Mouse (Mus musculus) left cerebral cortex, postnatal 4 days (tissue): ENCODE measurements around the gene Txlnb. TPM values are rescaled to one million over a fixed set of nuclear protein-coding genes. Genes with fewer than 3 reads are reported as not detected.
"Not testable (repeated sequence)": the region's sequence is repeated elsewhere in the genome, so short reads cannot be mapped to it uniquely, and the experiment has no call there.

Experiments used
- DNase-seq: peaks from one replicate; pipeline ENCODE4 v3.0.0-alpha.2; 2022
- intact Hi-C: fragments of 180-260 bp; cut with DNase I; formaldehyde crosslinking; loops from one replicate; pipeline ENCODE4 v1.15.1; 2025
- total RNA-seq, 2 experiments: library from RNA; stranded (reverse); gene quantifications; 2 replicates each; pipeline ENCODE4 v1.2.3; 2021

Txlnb gene
- under 1 TPM; 0.22 to 0.42 TPM for total RNA-seq

DNA sequence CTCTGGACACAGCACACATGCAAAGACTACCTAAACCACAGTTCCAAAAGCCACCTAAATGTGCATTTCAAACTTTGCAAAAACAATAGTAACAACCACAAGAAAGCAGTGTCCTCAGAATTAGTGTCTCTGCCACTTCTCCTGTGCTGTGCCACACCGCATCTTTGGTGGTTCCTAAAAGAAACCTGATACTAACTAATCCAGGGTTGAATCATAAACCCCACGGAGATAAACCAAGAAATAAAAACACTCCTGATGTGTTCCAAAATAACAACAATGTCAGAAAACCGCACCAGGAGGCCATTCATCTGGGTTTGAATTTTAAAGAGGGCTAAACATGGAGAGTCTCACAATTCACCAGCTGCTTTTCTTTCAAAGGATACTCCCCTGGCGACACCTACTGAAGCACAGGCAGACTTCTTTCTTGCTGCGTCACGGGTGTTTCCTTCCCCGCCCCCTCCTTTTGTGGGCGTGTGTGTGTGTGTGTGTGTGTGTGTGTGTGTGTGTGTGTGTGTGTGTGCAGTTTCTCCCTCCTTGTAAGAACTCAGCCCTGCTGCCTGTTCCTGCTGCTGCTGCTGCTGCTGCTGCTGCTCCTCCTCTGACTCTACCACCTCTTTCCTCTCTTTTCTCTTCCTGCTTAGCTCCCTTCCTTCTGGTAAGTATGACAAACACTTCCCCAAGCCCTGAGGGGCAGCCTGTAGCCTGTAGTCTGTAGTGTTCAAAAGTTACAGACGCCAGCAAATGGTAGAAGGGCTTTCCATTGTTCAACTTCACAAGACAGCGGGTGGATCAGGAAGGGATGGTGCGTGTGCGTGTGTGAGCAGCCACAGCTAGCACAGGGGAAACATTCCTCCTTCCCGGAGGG, at the start of gene Txlnb:
Gene Txlnb (plus strand): TSS at position 460 of the 865 bp plus-strand sequence.
- intact Hi-C loops, result no loop called here
- peak; percentile 17 for DNase-seq

DNA sequence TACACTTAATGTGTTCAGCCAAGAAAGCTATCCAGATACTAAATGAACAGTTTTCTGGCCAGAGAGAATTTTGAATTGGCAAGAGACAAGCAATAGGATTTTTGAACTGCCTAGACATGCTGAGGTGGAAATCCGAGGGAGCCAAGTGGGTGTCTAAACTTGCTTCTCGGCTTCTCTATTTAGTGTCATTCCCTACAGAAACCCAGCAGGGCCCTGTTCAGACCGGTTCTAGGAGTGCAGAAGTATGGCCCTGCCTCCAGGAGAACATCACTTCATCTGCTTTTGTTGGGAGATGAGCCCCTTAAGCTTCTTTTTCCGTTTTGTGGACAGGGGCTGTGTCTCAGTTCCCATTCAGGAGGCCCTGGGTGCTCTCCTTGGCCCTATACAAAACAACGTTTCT, 43.5 kb upstream of the Txlnb start:
- intact Hi-C loops, result no loop called here

DNA sequence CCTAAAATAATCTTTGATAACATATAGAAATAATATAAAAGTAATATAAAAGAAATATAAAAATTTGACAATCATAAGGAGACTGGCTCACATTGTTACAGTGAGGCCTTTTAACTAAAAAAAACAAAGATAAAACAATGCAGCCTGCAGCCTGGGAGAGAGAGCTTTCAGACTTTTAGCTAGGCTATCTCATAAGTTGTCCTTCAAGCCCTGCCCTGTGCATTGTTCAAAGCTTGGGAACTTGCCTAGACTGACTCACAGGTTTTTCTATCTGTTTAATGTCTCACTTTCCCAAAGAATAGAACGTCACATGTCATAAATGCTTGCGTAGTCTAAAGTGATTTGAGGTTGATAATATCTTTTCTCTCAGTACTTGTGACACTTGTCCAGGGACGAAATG, 36.3 kb upstream of the Txlnb start:
- intact Hi-C loops, result no loop called here
- no peak for DNase-seq

More for the DNA sequence above, 43.5 kb upstream of the Txlnb start:
- no peak for DNase-seq

DNA sequence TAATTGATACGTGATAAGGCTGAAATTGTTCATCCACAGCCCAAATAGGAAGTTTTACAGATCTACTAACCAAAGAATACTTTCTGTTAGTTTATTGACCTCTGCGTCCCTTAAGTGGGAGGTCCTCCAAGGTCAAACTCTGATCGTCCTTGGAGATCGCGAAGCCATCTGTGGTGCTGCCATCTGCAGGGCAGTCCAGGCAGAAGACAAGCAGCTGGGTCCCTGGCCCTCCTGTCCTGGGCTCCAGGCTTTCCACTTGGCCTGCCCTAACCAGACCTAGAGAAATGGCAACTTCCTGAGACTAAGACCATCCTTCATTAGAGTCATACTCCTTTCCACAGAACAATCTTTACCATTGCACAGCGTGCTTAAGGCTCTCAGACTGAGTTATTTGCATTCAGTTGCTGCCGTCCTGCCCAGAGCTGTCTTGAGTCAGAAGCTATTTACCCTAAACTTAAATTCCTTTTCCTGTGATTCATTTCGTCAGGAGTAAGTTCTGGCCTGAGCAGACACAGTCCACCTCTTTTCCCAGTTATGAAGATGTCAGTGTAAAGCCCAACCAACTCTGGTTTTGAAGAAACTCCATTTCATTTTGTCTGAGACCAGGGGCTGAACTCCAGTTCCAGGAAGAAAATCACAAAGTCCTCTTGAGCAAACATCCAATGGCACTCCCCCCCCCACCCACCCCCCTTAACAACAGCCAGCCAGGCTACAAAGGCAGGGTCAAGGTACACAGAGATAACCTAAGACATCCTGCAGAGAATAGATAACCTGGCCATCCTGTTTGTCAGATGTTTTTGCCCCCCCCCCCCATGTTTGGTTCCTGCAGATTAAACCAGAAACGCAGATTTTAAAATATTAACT, 35.0 kb upstream of the Txlnb start:
- intact Hi-C loops, result no loop called here
- no peak for DNase-seq

DNA sequence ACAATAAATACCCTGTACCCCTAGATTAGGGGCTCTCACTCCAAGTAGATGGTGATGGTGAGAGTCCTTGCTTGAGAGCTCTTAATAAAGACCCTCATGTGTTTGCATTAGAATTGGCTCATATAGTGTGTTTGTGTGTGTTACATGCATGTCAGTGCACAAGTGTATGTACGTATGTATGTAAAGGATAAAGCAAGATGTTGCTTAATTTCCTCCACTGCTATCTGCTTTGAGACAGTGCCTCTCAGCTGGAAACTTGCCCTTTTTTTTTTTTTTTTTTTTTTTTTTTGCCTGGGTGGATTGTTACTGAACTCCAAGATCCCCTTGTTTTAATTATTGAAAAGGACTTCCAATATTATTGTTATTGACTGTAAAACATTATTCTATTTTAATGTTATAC, 34.4 kb upstream of the Txlnb start:
- no peak for DNase-seq
- intact Hi-C loops, result no loop called here

DNA sequence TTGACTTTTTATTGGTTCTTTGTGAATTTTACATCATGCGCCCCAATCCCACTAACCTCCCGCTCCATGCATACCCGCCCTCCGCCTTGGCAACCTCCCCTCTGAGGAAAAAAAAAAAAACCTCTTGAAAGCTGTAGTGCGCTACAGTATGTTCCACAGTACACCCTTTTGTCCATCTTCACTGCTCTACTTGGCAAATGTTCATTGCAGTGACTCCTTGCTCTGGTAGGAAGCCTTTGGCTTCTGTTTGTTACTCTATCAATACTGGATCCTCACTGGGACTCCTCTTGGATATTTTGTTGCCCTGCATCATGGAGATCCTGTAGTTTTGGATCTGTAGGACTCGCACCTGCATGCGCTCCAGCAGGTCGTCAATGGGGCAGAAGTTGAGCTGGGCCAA, 33.1 kb upstream of the Txlnb start:
- intact Hi-C loops, result no loop called here
- no peak for DNase-seq

DNA sequence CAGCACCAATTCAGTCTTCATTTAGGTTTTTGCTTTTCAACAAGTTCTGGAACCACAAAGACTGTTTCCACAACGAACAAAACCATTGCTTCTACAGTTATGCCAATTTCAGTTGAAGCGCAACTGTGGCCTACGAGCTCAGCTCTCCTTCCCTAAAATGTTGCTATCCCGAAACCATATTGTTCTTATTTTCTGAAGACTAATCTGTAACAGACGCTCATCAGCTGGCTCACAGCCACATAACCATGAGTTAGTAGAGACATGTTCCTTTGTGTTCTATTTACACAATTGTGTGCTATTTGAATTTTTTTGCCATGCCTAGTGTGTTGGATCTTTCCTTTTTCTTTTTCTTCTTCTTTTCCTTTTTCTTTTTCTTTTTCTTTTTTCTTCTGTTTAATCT, 26.2 kb upstream of the Txlnb start:
- DNase-seq, result no peak
- intact Hi-C loops, result no loop called here

DNA sequence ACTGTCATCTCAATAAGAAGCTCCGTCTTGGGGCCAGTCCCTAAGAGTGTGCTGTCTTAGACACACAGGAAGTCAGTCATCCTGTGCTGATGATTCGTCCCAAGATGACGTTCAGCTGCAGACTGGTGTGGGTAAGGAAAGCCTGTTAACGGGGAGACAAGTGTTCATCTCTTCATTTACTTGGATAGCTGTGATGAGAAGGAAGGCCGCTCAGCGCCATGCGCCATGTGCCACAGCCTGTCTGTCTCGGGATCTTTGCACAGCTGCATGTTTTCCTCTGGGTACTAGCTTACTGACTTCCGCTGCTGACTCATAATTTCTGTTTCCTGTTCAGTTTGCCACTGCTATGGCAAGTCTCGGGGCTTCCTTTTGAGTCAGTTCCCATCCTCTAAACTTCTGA, 23.7 kb upstream of the Txlnb start:
- DNase-seq, result no peak
- intact Hi-C loops, result no loop called here

DNA sequence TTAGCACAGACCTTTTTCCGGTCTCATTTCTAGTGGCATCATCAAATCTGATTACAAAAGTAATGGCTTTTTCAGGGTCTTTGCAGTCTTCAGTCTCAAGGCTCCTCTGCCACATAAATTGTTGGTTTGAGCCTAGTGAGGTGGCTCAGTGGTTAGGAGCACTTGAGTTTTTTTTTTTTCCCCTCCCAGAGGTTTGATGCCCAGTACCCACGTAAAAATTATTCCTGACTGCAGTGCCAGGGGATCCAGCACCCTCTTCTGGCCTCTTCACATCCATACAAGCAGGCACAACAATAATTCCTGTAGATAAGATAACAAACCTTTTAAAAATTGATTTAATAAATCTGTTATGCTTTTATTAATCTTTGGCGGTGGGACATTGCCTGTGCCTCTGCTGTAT, 21.7 kb upstream of the Txlnb start:
- intact Hi-C loops, result no loop called here
- DNase-seq, result no peak

DNA sequence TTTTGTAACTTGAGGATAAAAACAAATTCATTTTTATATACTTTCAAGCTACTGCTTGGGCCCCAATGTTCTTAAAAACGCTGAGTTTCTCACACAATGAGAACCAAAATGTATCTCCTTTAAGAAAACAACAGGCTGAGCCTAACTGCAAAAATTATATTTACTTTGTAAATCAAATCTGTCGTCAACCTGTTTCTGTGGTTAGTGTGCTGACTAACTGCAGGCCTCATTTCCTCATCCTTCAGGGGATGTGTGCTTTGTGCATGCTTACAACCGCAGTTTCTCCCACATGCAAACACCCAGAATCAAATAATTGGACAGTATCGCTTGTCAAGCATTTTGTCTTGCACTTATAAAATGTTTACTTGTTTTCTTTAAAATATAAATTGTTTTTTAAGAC, 20.9 kb upstream of the Txlnb start:
- DNase-seq, result no peak
- intact Hi-C loops, result no loop called here

DNA sequence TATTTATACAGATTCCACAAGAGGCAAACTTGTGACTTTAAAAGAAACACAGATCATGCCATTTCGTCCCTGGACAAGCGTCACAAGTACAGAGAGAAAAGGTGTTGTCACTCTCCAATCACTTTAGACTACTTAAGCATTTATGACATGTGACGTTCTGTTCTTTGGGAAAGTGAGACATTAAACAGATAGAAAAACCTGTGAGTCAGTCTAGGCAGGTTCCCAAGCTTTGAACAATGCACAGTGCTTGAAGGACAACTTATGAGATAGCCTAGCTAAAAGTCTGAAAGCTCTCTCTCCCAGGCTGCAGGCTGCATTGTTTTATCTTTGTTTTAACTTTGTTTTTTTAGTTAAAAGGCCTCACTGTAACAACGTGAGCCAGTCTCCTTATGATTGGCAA, 19.3 kb upstream of the Txlnb start:
- DNase-seq, intact Hi-C loops: not testable (repeated sequence)

DNA sequence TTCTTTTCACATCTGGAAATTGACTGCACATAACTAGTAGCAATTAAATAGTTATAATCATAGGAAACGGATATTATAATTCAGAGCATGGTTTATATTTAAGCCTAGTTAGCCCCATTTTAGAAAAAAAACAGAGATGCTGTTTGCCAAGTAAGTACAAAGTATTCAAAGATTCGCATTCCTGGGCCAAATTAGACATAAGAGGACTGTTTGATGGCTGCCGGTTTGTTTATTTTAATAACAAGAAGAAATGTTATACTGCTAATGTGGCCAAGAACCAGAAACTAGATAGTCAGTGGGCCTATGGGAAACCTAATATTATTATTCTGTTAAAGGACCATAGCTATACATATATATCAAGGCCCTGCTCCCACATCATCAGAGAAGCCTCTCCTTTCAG, 9.3 kb upstream of the Txlnb start:
- no peak for DNase-seq
- intact Hi-C loops, result no loop called here

DNA sequence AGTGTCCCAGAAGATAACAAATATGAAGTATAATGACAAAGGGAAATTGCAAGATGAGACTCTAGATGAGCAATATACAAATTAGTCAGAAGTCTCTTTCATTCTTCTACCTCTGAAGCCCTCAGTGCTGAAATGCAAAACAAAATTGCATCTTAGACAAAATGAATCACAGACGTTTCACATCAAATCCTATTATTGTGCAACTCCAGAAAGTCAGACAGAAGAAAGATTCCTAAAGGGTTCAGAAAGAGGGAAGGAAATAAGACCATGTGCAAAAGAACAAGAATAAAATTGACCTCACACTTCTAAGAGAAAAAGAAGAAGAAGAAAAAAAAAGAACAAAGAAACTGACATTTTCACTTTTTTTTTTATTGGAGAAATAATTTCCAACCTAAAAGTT, 8.1 kb upstream of the Txlnb start:
- intact Hi-C loops, result no loop called here
- no peak for DNase-seq

DNA sequence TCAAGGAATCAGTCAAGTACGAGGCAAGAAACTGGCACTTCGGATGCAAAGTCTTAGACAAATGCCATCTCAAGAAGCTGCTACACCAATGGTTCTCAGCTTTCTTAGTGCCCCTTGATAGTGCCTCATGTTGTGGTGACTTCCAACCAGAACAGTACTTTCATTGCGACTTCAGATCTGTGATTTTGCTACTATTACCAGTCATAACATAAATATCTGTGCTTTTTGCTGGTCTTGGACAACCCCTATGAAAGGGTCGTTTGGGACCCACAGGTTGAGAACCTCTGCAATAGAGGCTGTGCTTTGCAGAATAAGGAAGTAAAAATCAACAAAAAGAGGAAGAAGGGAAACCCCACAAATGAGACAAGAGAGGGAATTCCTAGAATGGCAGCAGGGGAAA, 7.7 kb upstream of the Txlnb start:
- DNase-seq, result no peak
- intact Hi-C loops, result no loop called here

DNA sequence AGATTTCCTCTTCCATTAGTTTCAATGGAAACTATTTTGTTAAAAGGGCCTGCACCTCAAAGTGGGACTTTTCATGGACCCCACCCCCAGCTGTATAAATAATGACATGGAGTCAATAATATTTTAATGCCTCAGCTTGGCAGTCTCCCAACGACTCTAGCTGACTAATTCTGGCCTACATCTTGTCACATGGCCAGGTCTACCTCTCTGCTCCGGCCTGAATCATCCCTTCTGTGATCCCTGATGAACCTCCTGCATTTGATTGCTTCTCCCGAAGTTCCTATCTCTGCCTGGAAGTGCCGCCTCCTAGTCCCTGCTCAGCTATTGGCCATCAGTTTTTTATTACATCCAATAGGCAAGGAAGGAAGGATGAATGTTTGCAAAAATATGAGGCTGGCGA, 2.1 kb upstream of the Txlnb start:
- intact Hi-C loops, result no loop called here
- DNase-seq, result no peak

DNA sequence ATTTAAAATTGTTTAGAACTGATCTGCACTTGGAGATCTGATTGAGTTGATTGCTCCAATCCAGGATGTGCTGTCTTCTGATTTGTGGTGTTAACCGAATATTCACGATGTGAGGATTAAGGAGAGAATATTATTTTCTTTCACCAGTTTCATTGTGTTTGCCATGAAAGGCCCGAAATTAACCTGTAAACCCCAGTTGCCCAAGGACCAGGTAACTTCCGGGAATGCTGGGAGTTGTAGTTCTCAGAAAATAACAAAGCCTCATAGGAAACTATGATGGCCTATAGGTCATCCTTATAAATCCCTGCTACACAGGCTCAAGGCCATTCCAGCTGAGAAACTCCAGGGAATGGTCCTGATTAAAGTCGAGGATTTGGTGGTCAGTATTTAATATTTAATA, 1.6 kb upstream of the Txlnb start:
- intact Hi-C loops, result no loop called here
- no peak for DNase-seq

DNA sequence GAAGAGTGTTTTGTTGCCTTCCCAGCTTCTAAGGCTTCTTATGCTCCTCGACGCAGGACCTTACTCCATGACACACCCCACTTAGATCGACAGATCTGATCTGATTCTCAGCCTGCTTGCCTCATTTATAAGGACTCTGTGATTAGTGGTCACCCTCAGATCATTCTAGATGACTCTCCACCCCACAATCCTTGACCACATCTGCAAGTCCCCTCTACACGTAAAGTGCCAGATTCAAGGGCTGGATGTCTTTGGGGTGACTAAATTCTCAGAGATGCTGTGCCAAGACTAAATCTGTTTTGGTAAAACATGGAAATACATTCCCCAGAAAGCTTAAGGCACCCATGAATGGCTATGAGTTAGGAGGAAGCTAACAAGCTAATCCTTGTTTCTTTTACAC, 799 bp upstream of the Txlnb start:
- intact Hi-C loops, result no loop called here
- DNase-seq, result no peak

DNA sequence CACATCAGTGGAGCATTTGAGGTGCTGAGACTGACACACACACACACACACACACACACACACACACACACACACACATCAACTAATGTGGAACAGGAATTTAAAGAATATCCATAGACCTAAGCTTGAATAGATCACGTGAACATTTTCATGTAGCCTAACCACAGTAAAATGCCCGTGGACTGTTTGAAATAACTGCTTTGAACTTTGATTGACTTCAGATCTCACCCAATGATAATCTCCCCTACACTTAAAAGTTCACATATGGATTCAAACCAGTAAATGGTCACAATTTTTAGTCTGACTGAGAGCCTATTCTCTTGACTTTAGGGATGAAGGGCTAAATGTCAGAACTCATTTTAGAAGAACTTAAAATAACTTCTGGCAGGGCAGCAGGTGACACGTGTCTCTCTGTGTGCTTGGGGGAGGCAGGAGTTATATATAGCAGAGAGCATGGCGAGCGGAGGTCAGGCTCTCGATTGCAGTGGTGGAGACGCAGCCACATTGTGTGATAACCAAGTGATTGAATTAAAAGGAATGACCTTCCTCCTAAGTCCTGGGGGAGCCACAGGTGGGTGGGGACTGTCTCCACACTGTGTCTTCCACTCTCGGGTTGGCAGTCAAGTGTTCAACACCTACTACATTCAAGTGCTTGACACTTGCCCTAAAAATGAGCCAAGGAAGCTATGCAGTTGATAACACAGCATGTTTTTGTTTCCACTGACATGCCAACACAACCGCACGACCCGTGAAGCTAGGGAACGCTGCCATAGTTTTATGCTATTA, 1.0 kb downstream of the Txlnb start:
- intact Hi-C loops, result no loop called here
- DNase-seq, result no peak

DNA sequence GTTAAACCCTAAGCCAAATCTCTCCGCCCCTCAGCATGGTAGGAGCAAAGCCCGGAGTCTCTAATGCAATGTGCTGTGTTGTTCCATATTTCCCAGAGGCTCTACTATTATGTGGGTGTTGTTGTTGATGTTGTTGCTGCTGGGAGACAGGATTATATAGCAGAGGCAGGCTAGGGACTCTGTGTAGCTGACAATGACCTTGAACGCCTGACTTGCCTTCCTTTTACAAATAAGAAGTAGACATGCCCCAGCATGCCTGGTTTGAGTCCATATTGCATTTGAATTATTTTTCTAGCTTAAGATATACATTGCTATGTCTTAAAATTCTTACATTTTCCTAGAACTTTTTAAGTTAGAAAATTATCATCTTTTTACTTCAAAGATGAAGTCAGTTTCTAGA, 1.7 kb downstream of the Txlnb start:
- intact Hi-C loops, result no loop called here
- no peak for DNase-seq

DNA sequence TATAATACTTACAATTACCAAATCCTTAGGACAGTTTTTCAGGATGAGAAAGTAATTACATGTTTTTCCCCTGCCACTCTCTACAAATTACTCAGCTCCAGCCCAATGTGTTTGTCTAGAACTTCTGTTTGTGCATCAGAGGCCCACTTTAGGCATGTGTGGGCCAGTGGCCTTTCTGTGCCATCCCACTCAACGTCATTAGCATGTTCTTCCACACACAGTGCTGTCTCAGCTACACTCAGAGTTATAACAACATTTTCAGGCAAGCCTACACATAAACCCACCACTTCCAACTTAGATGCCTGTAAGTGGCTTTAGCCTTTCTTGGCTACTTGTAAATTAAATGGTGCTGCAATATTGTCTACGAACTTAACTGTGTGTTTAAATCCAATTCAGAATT, 5.8 kb downstream of the Txlnb start:
- intact Hi-C loops, result no loop called here
- DNase-seq, result no peak

DNA sequence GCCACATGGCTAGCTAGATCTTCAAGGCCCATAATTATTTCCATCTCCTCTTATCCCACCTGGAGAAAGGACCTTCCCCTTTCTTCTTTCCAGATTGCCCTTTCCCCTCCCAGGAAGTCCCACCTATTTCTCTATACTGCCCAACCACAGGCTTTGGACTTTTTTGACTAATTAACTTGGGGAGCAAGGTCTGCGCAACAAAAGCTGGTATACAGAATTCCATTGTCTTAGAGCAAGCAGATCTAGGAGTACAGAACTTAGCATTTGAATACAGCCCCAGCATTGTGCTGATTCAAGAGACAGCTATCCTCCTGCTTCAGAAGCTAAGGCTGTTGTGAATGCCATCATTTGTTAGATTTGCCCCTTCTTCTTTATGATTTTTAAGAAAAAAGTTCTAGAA, 12.5 kb downstream of the Txlnb start:
- no peak for DNase-seq
- intact Hi-C loops, result no loop called here
